8 mouse cellular contexts compared by ENCODE assay signal in the genomic region with DNA sequence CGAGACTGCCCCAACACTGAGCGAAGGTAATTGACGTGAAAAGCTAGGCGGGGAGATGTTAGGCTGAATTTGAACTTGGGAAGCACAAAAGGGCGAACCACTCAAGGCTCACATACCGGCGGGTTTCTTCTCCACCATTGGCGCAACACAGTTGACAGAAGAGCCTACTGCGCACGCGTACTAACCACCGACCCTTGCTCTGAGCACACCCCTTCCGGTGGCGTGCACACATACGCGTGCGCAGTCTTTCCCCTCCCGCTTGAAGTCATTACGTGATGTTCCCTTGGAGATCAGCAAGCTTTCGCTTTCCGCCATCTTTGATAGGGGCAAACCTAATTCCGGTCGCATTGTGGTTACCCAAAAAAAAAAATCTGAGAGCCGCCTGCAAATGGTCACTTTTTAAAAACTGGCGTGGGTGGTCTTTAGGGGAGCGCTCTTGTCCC. TPM values are rescaled to one million over a fixed set of nuclear protein-coding genes. Genes with fewer than 3 reads are reported as not detected.
DNase-seq lines count a peak whose midpoint lies in the region; ATAC-seq and TF ChIP-seq lines count a peak whose summit lies in the region.

TSS of gene Plod3 (plus strand) at position 325 of the 443 bp plus-strand sequence.

- peaks cover 28% of the 10 kb centered on the region for H3K36me3 ChIP-seq in ES-E14 (ENCODE audit: control insufficient read depth, insufficient read depth, low read length, poor library complexity, severe bottlenecking)
- H3K36me3 ChIP-seq in forebrain, embryonic 15.5 days: peaks cover 39% of the 10 kb centered on the region
- H3K36me3 ChIP-seq in thymus, adult 2 months (ENCODE audit: control insufficient read depth, insufficient read depth, low read length): no peaks in the 10 kb centered on the region

- peak; percentile 81; the same call in 1 of the 2 replicates for TF ChIP-seq POLR2A in lung, adult 2 months (IDR thresholded peaks at IDR 0.05; ENCODE audit: borderline replicate concordance, extremely low read depth, low read depth, low read length)
- no peak for TF ChIP-seq POLR2A in thymus, adult 2 months (IDR thresholded peaks at IDR 0.05; ENCODE audit: control insufficient read depth, extremely low read depth, insufficient read depth, low read length, poor library complexity)

- no peaks in the 10 kb centered on the region for H3K27me3 ChIP-seq in forebrain, embryonic 15.5 days
- no peaks in the 10 kb centered on the region for H3K27me3 ChIP-seq in thymus, adult 2 months (ENCODE audit: control insufficient read depth, insufficient read depth, low read length)

- intact Hi-C loops in heart, postnatal 25 days (cut with DNase I): loop anchor here (2.0 to 5.0 kb wide), 2 partner anchors 24 to 791 kb away; partner anchors contain the start of gene Ppp1r35

- no peaks in the 10 kb centered on the region for H3K9me3 ChIP-seq in ES-E14 (ENCODE audit: control insufficient read depth, insufficient read depth, low read depth, low read length)
- no peaks in the 10 kb centered on the region for H3K9me3 ChIP-seq in forebrain, embryonic 15.5 days

- H3K4me3 ChIP-seq in ES-E14 (ENCODE audit: insufficient read depth in 1 of 2, low read depth in 1 of 2, low read length in 2 of 2, poor library complexity in 1 of 2, severe bottlenecking in 1 of 2): peak within 1 kb of the TSS; percentile 76 to 89
- H3K4me3 ChIP-seq in forebrain, embryonic 15.5 days: peak within 1 kb of the TSS; percentile 90
- H3K4me3 ChIP-seq in lung, adult 2 months (replicated peaks; ENCODE audit: extremely low read depth, low read depth, low read length): peak within 1 kb of the TSS; percentile 83
- peak within 1 kb of the TSS; percentile 82 for H3K4me3 ChIP-seq in thymus, adult 2 months (ENCODE audit: control insufficient read depth, insufficient read depth, low read length)

- peak within 1 kb of the TSS; percentile 87 for H3K9ac ChIP-seq in ES-E14 (ENCODE audit: insufficient read depth, low read depth, low read length, poor library complexity, severe bottlenecking)
- H3K9ac ChIP-seq in forebrain, embryonic 15.5 days (replicated peaks): peak within 1 kb of the TSS; percentile 99

- H3K4me2 ChIP-seq in forebrain, embryonic 15.5 days (replicated peaks): peak within 1 kb of the TSS; percentile 89

- no peak for TF ChIP-seq CTCF in lung, adult 2 months (IDR thresholded peaks at IDR 0.05; ENCODE audit: insufficient read depth, low read length)
- TF ChIP-seq CTCF in thymus, adult 2 months (IDR thresholded peaks at IDR 0.05; ENCODE audit: borderline replicate concordance, control insufficient read depth, extremely low read depth, insufficient read depth, low read length, poor library complexity): no peak

- ATAC-seq in forebrain, embryonic 15.5 days (replicated peaks): peak; percentile 93
- ATAC-seq in neutrophil, adult 5-6 weeks (ENCODE audit: extremely low read depth, insufficient number of reproducible peaks, low FRiP score, poor library complexity, severe bottlenecking): peak; percentile 95

- H3K4me1 ChIP-seq in ES-E14 (ENCODE audit: control insufficient read depth in 2 of 2, insufficient read depth in 2 of 2, low read length in 2 of 2, poor library complexity in 1 of 2): 0 out of 4 replicates have a peak, but pooled peaks cover 0 to 9% of the 10 kb centered on the region in 2 experiments
- peaks cover 21% of the 10 kb centered on the region for H3K4me1 ChIP-seq in forebrain, embryonic 15.5 days
- H3K4me1 ChIP-seq in lung, adult 2 months (ENCODE audit: control insufficient read depth, insufficient read depth, low read length): peaks cover 3% of the 10 kb centered on the region; the same call in 1 of the 2 replicates
- H3K4me1 ChIP-seq in thymus, adult 2 months (replicated peaks; ENCODE audit: control insufficient read depth, insufficient read depth, low read length): peaks cover 14% of the 10 kb centered on the region

- peak; percentile 98 for DNase-seq in ES-E14 (ENCODE audit: low read depth, low spot score)
- DNase-seq in cerebellum, adult 11-12 months: peak; percentile 98
- peak; percentile 94 for DNase-seq in heart, postnatal 25 days (ENCODE audit: low spot score)
- DNase-seq in layer of hippocampus, adult 18-20 months (ENCODE audit: low spot score in 2 of 2): peak; percentile 95 to 98
- DNase-seq in lung, adult 2 months: no peak
- DNase-seq in thymus, adult 2 months: peak; percentile 94

- H3K27ac ChIP-seq in ES-E14 (ENCODE audit: insufficient read depth, low read depth, low read length, poor library complexity, severe bottlenecking): peak within 1 kb of the TSS; percentile 71
- H3K27ac ChIP-seq in forebrain, embryonic 15.5 days (replicated peaks): peak within 1 kb of the TSS; percentile 97
- H3K27ac ChIP-seq in thymus, adult 2 months (ENCODE audit: control insufficient read depth, insufficient read depth, low read length): no peak within 1 kb of the TSS

- in situ Hi-C loops in ES-E14 (cut with MboI; ENCODE audit: low sequenced_read_pairs in 2 of 2, unreplicated experiment in 2 of 2): no loop called here

- WGBS in forebrain, embryonic 15.5 days: under 1% methylated on average over 26 of the region's 26 CpGs
- WGBS in lung, adult 2 months: under 1% methylated on average over 26 of the region's 26 CpGs
- WGBS in thymus, adult 2 months: under 1% methylated on average over 26 of the region's 26 CpGs

TF ChIP-seq in ES-E14, 5 proteins besides CTCF, POLR2A, EP300 and RAD21:
- TF ChIP-seq CHD2 (IDR thresholded peaks at IDR 0.05; ENCODE audit: low read depth, low read length): no peak
- TF ChIP-seq HCFC1 (IDR thresholded peaks at IDR 0.05; ENCODE audit: borderline replicate concordance, insufficient read depth, low read length): peak; percentile 86
- peak; percentile 86 for TF ChIP-seq ZNF384 (IDR thresholded peaks at IDR 0.05; ENCODE audit: low read depth, low read length)

RNA-seq across cellular contexts. Expression of gene Plod3, which starts in this region (rescaled TPM):
- total RNA-seq in ES-E14 (2012; rRNA removed): 155 and 201 TPM in 2 replicates
- 28.8 and 35.6 TPM in 2 replicates for polyA plus RNA-seq in forebrain, embryonic 15.5 days (2015; fragmentation: Nextera tagmentation; extraction: Ambion mirVana)
- 10 to 100 TPM; 37.5 to 40.4 TPM for total RNA-seq in heart, postnatal 25 days (2021)
- total RNA-seq in layer of hippocampus, adult 18-20 months (2021): 10 to 100 TPM; 38.5 to 43.1 TPM
- polyA plus RNA-seq in lung, adult 2 months (2012; rRNA removed): 84.8 and 85.6 TPM in 2 replicates
- total RNA-seq in neutrophil, adult 5-6 weeks (2017): 76.2 TPM in 2 replicates
- polyA plus RNA-seq in thymus, adult 2 months (2012; rRNA removed): 40.8 and 41.9 TPM in 2 replicates
